Mouse (Mus musculus) ovary, adult 18-20 months (tissue): ENCODE measurements around the gene Cnn2.

Experiments
- DNase-seq: peaks from one replicate; pipeline ENCODE4 v3.0.0; 2022; ENCODE audit warnings: low spot score, mixed read lengths

Cnn2 gene

GRCm38 (mm10) chr10:79969124-79969568 is 19.2 kb upstream of the Cnn2 start:
- DNase-seq, result no peak

- no peak for DNase-seq
Measured at GRCm38 (mm10) chr10:79970415-79971182, 17.8 kb upstream of the Cnn2 start, which contains the start of gene Grin3b. Gene Grin3b (plus strand): TSS chr10:79970715.

- DNase-seq, result no peak
Measured at GRCm38 (mm10) chr10:79971183-79971497, 17.2 kb upstream of the Cnn2 start.

- no peak for DNase-seq
Measured at GRCm38 (mm10) chr10:79972831-79973230, 15.6 kb upstream of the Cnn2 start.

GRCm38 (mm10) chr10:79974087-79974486 is 14.3 kb upstream of the Cnn2 start:
- no peak for DNase-seq

GRCm38 (mm10) chr10:79974668-79975067 is 13.7 kb upstream of the Cnn2 start:
- DNase-seq, result no peak

- DNase-seq, result no peak
Measured at GRCm38 (mm10) chr10:79976071-79976721, 12.2 kb upstream of the Cnn2 start.

- DNase-seq, result no peak
Measured at GRCm38 (mm10) chr10:79976722-79977107, 11.7 kb upstream of the Cnn2 start.

GRCm38 (mm10) chr10:79977324-79977723 is 11.1 kb upstream of the Cnn2 start:
- DNase-seq, result no peak

GRCm38 (mm10) chr10:79978061-79978460 is 10.3 kb upstream of the Cnn2 start:
- DNase-seq, result no peak

- DNase-seq, result no peak
Measured at GRCm38 (mm10) chr10:79979401-79980155, 8.8 kb upstream of the Cnn2 start.

GRCm38 (mm10) chr10:79983205-79983604 is 5.2 kb upstream of the Cnn2 start:
- DNase-seq, result no peak

- peak; percentile 52 for DNase-seq
Measured at GRCm38 (mm10) chr10:79983670-79984069, 4.7 kb upstream of the Cnn2 start.

GRCm38 (mm10) chr10:79984195-79984816 is 4.1 kb upstream of the Cnn2 start, which contains the start of gene Tmem259:
Gene Tmem259 (minus strand): TSS chr10:79984330.
- peak; percentile 77 for DNase-seq

GRCm38 (mm10) chr10:79984871-79985270 is 3.5 kb upstream of the Cnn2 start:
- peak; percentile 97 for DNase-seq

- no peak for DNase-seq
Measured at GRCm38 (mm10) chr10:79985334-79986231, 2.8 kb upstream of the Cnn2 start.

- no peak for DNase-seq
Measured at GRCm38 (mm10) chr10:79986232-79986878, 2.0 kb upstream of the Cnn2 start.

GRCm38 (mm10) chr10:79986963-79987362 is 1.4 kb upstream of the Cnn2 start:
- DNase-seq, result peak; percentile 49

- no peak for DNase-seq
Measured at GRCm38 (mm10) chr10:79987771-79988505, 446 bp upstream of the Cnn2 start.

GRCm38 (mm10) chr10:79989272-79989786 is 945 bp downstream of the Cnn2 start:
- no peak for DNase-seq
